Mouse (Mus musculus): ENCODE measurements at regions not wholly inside any gene's neighbourhood (a gene's known extent, or its start where the extent isn't known, plus 50 kb on each side); places are given as distances from the start of the nearest gene placed in this dataset.

GRCm38 (mm10) chr11:45634535-45635235 lies 217.2 kb upstream of the Clint1 start:
- Histone ChIP-seq H3K27ac (replicated peaks) (no peak overlapping the region), H3K4me1 (no peaks in the 10 kb centered on the region), H3K4me3 (no peak overlapping the region), H3K27me3 (ENCODE audit: low read depth, poor library complexity, severe bottlenecking) (no peaks in the 10 kb centered on the region), H3K36me3 (no peaks in the 10 kb centered on the region), H3K9me3 (replicated peaks) (no peaks in the 10 kb centered on the region)
- DNase-seq (ENCODE audit: low spot score), result no peak
- WGBS, result 85% methylated on average over 10 of the region's 10 CpGs

- WGBS, result 85% methylated on average over 4 of the region's 4 CpGs
- Histone ChIP-seq H3K27ac (replicated peaks) (no peak overlapping the region), H3K36me3 (no peaks in the 10 kb centered on the region), H3K9me3 (replicated peaks) (no peaks in the 10 kb centered on the region), H3K4me1 (no peaks in the 10 kb centered on the region), H3K4me3 (no peak overlapping the region), H3K27me3 (ENCODE audit: low read depth, poor library complexity, severe bottlenecking) (no peaks in the 10 kb centered on the region)
- DNase-seq (ENCODE audit: low spot score), result no peak
Observed at GRCm38 (mm10) chr11:45635896-45636295, 216.0 kb upstream of the Clint1 start.

GRCm38 (mm10) chr11:45639236-45639635 lies 212.6 kb upstream of the Clint1 start:
- Histone ChIP-seq H3K4me3 (no peak overlapping the region), H3K4me1 (no peaks in the 10 kb centered on the region), H3K9me3 (replicated peaks) (no peaks in the 10 kb centered on the region), H3K36me3 (no peaks in the 10 kb centered on the region), H3K27me3 (ENCODE audit: low read depth, poor library complexity, severe bottlenecking) (no peaks in the 10 kb centered on the region), H3K27ac (replicated peaks) (no peak overlapping the region)
- no peak for DNase-seq (ENCODE audit: low spot score)
- 77% methylated on average over 6 of the region's 6 CpGs for WGBS

GRCm38 (mm10) chr11:45642142-45642756 lies 209.6 kb upstream of the Clint1 start:
- Histone ChIP-seq H3K27ac (replicated peaks) (no peak overlapping the region), H3K4me1 (no peaks in the 10 kb centered on the region), H3K27me3 (ENCODE audit: low read depth, poor library complexity, severe bottlenecking) (no peaks in the 10 kb centered on the region), H3K36me3 (no peaks in the 10 kb centered on the region), H3K4me3 (no peak overlapping the region), H3K9me3 (replicated peaks) (no peaks in the 10 kb centered on the region)
- 85% methylated on average over 9 of the region's 9 CpGs for WGBS
- no peak for DNase-seq (ENCODE audit: low spot score)

GRCm38 (mm10) chr11:45643629-45644325 lies 208.1 kb upstream of the Clint1 start:
- Histone ChIP-seq H3K27me3 (ENCODE audit: low read depth, poor library complexity, severe bottlenecking) (no peaks in the 10 kb centered on the region), H3K36me3 (no peaks in the 10 kb centered on the region), H3K4me3 (no peak overlapping the region), H3K4me1 (no peaks in the 10 kb centered on the region), H3K27ac (replicated peaks) (no peak overlapping the region), H3K9me3 (replicated peaks) (no peaks in the 10 kb centered on the region)
- no peak for DNase-seq (ENCODE audit: low spot score)
- WGBS, result 85% methylated on average over 12 of the region's 12 CpGs

GRCm38 (mm10) chr11:45645815-45646214 lies 206.0 kb upstream of the Clint1 start:
- 76% methylated on average over 3 of the region's 3 CpGs for WGBS
- H3K4me3 ChIP-seq, result no peak overlapping the region
- H3K27ac ChIP-seq (replicated peaks), result no peak overlapping the region
- H3K36me3 ChIP-seq, result no peaks in the 10 kb centered on the region
- no peaks in the 10 kb centered on the region for H3K9me3 ChIP-seq (replicated peaks)
- H3K27me3 ChIP-seq (ENCODE audit: low read depth, poor library complexity, severe bottlenecking), result no peaks in the 10 kb centered on the region
- no peak for DNase-seq (ENCODE audit: low spot score)
- no peaks in the 10 kb centered on the region for H3K4me1 ChIP-seq

- no peak for DNase-seq (ENCODE audit: low spot score)
- Histone ChIP-seq H3K4me1 (no peaks in the 10 kb centered on the region), H3K27ac (replicated peaks) (no peak overlapping the region), H3K27me3 (ENCODE audit: low read depth, poor library complexity, severe bottlenecking) (no peaks in the 10 kb centered on the region), H3K9me3 (replicated peaks) (no peaks in the 10 kb centered on the region), H3K36me3 (no peaks in the 10 kb centered on the region), H3K4me3 (no peak overlapping the region)
- WGBS, result 73% methylated on average over 3 of the region's 3 CpGs
Observed at GRCm38 (mm10) chr11:45647888-45648287, 204.0 kb upstream of the Clint1 start.

- Histone ChIP-seq H3K27me3 (ENCODE audit: low read depth, poor library complexity, severe bottlenecking) (no peaks in the 10 kb centered on the region), H3K4me3 (no peak overlapping the region), H3K36me3 (no peaks in the 10 kb centered on the region), H3K27ac (replicated peaks) (no peak overlapping the region), H3K4me1 (no peaks in the 10 kb centered on the region), H3K9me3 (replicated peaks) (no peaks in the 10 kb centered on the region)
- DNase-seq (ENCODE audit: low spot score), result no peak
- WGBS, result 95% methylated on average over 4 of the region's 4 CpGs
Observed at GRCm38 (mm10) chr11:45656260-45656659, 195.6 kb upstream of the Clint1 start.

GRCm38 (mm10) chr11:45670156-45670830 lies 181.6 kb upstream of the Clint1 start:
- no peaks in the 10 kb centered on the region for H3K9me3 ChIP-seq (replicated peaks)
- DNase-seq (ENCODE audit: low spot score), result no peak
- no peaks in the 10 kb centered on the region for H3K4me1 ChIP-seq
- H3K27me3 ChIP-seq (ENCODE audit: low read depth, poor library complexity, severe bottlenecking), result no peaks in the 10 kb centered on the region
- WGBS, result 72% methylated on average over 8 of the region's 8 CpGs
- no peak overlapping the region for H3K4me3 ChIP-seq
- no peaks in the 10 kb centered on the region for H3K36me3 ChIP-seq
- H3K27ac ChIP-seq (replicated peaks), result no peak overlapping the region

GRCm38 (mm10) chr11:45678666-45679292 lies 173.1 kb upstream of the Clint1 start:
- Histone ChIP-seq H3K36me3 (no peaks in the 10 kb centered on the region), H3K27ac (replicated peaks) (no peak overlapping the region), H3K4me1 (no peaks in the 10 kb centered on the region), H3K9me3 (replicated peaks) (no peaks in the 10 kb centered on the region), H3K4me3 (no peak overlapping the region), H3K27me3 (ENCODE audit: low read depth, poor library complexity, severe bottlenecking) (no peaks in the 10 kb centered on the region)
- 76% methylated on average over 11 of the region's 11 CpGs for WGBS
- DNase-seq (ENCODE audit: low spot score), result peak; percentile 67

GRCm38 (mm10) chr11:45679293-45679673 lies 172.6 kb upstream of the Clint1 start:
- H3K4me3 ChIP-seq, result no peak overlapping the region
- WGBS, result 89% methylated on average over 9 of the region's 9 CpGs

GRCm38 (mm10) chr11:45685571-45685970 lies 166.3 kb upstream of the Clint1 start:
- H3K27me3 ChIP-seq (ENCODE audit: low read depth, poor library complexity, severe bottlenecking), result no peaks in the 10 kb centered on the region
- no peak overlapping the region for H3K27ac ChIP-seq (replicated peaks)
- no peaks in the 10 kb centered on the region for H3K4me1 ChIP-seq
- H3K9me3 ChIP-seq (replicated peaks), result no peaks in the 10 kb centered on the region
- H3K4me3 ChIP-seq, result no peak overlapping the region
- H3K36me3 ChIP-seq, result no peaks in the 10 kb centered on the region
- 90% methylated on average over 5 of the region's 5 CpGs for WGBS
- DNase-seq (ENCODE audit: low spot score), result no peak

More at GRCm38 (mm10) chr11:45679293-45679673, 172.6 kb upstream of the Clint1 start:
- no peaks in the 10 kb centered on the region for H3K36me3 ChIP-seq
- no peaks in the 10 kb centered on the region for H3K27me3 ChIP-seq (ENCODE audit: low read depth, poor library complexity, severe bottlenecking)
- no peaks in the 10 kb centered on the region for H3K9me3 ChIP-seq (replicated peaks)
- DNase-seq (ENCODE audit: low spot score), result no peak
- no peak overlapping the region for H3K27ac ChIP-seq (replicated peaks)
- no peaks in the 10 kb centered on the region for H3K4me1 ChIP-seq

Data from midbrain, embryonic 10.5 days (tissue).